Mouse (Mus musculus) bone marrow macrophage, adult 2 months (primary cell): ENCODE measurements at regions not wholly inside any gene's neighbourhood (a gene's known extent, or its start where the extent isn't known, plus 50 kb on each side); places are given as distances from the start of the nearest gene placed in this dataset.

Source experiments
- CTCF ChIP-seq: IDR thresholded peaks from 2 replicates; pipeline ENCODE4 v1.5.1; 2012; ENCODE audit warnings: low read depth, mild to moderate bottlenecking, low read length, moderate library complexity
- POLR2A ChIP-seq: IDR thresholded peaks from 2 replicates; pipeline ENCODE4 v1.6.1; 2012; ENCODE audit warnings: mild to moderate bottlenecking, low read depth, low read length, borderline replicate concordance

DNA sequence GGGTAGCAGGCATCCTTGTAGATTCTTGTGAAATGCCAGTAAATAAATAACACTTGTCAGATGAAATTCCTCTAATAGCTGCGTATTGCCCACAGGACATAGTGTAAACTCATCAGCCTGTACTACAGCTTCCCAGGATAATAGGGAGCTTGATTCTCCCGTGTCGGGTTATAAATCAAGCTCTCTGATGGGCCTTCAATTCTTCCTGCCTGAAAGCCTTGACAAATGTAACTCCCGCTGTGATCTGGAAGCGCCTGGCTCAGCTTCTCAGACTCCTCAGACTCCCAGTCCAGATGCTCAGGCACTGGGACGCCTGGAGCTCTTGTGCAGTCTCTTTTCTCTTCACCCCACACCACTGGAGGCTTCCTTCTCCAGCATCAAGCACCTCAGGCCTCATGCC is 151.3 kb downstream of the Fam76b start:
- TF ChIP-seq CTCF (no peak), POLR2A (no peak)
